Mouse (Mus musculus) ES-CJ7 (cell line): ENCODE measurements around the gene Nrros.

Experiments used
- DNase-seq: peaks from one replicate; pipeline ENCODE4 v3.0.0; 2011; ENCODE audit warnings: low read depth, low spot score

The Nrros gene

DNA sequence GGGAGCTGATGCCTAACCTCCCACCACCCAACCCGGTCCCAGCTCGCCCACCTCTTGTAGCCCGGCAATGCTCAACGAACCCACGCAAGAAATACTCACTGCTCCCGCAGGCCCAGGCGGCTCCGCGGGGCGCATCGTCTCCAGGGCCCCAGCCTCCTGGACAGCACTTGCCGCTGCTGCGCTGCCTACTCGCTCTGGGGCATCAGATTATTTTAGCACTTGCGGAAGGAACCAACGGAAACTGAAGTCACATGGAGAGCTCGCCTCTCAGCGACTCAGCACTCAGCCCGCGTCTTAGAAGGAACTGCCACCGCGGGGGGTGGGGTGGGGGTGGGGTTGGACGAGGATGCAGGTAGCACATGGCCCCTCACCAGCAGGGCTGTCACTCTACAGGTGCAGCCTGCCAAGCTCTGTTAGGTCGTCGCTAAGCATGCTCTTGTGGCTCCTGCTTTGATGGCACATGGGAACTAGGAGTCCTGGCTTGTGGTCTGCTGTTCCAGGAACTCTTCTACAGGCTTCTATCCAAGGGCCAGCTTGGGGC lies at the start of gene Nrros:
Gene Nrros (minus strand): TSS at position 314 of the 541 bp plus-strand sequence.
- peak; percentile 78 for DNase-seq

DNA sequence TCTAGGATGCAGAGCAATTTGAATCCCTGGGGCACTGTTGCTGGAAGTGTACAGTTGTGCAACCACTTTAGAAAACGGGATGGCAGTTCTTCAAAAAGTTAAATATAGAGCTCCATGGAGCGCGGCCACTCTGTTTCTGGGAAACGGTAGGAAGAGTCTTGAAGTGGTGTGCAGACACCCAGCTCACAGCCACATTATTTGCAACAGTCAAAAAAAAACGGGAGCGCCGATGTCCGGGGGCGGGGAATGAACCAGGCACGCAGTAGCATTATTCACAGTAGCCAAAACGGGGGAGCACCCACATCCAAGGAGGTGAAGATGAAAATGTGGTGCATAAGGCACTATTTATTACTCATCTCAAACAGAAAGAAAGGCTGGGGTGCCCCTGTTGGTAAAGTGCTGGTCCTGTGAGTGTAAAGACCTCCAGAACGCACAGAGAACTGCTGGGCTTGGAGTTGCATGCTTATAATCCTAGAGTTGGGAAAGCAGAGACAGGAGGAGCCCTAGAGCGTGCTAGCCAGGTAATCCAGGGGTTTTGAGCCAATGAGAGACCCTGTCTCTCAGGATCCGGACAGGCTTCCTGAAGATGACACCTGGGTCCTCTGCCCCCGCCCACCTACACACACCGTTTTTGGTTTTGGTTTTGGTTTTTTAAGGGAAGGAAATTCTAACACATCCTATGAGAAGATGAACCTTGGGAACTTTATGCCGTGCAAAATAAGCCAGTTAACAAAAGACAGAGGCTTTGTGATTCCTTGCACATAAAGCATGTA lies 49.6 kb upstream of the Nrros start:
- DNase-seq = peak; percentile 16

DNA sequence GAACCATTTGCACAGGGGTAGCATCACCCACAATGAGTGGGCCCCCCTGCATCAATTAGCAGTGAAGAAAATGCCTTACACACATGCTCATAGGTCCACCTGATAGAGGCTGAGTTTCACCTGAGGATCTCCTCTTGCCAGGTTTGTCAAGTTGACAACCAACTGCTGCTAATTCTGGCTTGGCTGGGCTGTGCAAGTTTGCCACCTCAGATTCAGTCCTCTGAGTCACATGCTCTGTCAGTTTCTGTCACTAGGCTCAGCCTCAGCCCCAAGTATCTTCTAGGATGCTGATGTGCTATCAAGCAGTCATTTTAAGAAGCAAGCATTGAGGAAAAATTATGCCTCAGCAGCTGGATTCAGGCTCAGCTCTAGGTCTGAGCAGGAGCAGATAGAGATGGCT lies 48.8 kb upstream of the Nrros start:
- no peak for DNase-seq

DNA sequence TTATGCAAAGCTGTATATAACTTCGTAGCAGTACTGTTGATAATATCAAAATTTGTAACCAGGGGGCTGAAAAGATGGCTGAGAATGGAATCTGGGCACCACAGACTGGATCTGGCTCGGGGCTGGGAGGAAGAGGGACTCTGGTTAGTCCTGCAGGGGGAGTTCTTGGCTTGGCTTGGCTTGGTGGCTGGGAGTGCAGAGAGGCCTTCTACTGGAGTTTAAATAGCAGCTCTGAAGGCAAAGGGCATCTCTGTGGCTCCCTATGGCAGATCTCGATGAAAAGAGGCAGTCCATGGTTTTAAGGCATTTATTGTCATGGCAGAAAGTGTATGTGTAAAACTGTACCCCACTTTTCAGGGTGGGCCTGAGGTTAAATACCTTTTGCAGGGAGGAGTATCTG lies 39.5 kb upstream of the Nrros start:
- peak; percentile 26 for DNase-seq

DNA sequence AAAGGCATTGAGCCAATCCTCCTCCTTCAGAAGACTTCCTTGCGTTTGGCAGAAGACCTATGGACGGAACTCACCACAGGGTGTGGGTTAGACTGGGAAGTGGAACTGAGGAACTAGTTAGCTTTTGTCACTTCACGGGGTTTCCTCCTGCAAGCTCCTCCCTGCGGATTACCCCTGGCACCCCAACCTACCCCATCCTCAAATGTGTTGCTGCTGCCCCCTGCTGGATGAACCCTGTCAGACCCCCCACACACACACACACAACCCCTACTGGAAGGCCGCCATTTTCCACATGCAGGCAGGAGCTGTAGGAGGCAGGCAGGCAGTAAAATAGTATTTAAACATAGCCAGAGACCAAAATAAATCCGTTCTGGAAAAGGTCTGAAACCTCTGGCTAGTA lies 37.3 kb upstream of the Nrros start:
- DNase-seq = peak; percentile 69

DNA sequence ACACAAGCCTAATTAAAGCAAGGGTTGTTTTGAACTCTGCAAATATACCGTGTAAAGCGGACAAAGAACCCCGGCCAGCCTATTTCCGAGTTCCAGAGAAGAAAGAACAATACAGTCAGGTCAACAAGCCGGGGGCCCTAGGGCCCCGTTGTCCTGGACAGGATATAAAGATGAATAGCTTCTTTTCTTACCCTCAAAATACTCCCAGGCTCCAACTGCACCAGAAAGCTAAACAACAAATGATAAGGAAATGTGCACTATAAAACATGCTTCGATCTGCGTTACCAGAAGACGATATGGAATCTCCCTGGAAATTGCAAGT lies 35.6 kb upstream of the Nrros start:
- no peak for DNase-seq

DNA sequence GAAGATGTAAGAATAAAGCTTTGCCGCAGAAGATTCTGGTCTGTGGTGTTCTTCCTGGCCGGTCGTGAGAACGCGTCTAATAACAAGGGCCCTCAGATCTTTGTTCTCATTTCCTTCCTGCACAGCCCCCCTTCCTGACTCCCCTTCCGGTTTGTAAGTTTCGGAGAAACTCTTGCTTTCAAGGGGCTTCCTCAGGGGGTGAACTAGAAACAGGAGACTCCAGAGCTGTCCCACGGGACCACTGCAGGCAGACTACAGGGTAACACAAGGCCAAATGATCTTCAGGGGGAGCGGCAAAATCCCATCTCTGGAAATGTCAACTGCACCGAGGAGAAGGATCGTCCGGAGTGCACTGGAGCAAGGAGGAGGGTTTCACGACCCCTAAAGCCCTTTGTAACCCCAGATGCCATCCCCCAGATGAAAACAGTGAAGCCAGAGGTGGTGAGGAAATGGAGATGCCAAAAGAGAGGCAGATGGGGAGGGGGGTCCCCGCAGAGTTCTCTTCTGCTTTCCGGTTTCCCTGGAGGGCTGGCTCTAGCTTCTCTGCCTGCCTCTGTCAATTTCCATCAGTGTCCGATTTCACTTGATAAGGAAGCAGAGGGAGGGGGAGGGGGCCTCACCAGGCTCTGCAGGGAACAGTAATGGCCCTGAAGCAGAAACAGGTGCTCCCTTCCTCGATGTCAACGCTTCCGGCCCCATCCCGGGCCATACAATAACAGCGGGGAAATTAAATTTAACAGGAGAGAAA lies 35.0 kb upstream of the Nrros start:
- DNase-seq = no peak

DNA sequence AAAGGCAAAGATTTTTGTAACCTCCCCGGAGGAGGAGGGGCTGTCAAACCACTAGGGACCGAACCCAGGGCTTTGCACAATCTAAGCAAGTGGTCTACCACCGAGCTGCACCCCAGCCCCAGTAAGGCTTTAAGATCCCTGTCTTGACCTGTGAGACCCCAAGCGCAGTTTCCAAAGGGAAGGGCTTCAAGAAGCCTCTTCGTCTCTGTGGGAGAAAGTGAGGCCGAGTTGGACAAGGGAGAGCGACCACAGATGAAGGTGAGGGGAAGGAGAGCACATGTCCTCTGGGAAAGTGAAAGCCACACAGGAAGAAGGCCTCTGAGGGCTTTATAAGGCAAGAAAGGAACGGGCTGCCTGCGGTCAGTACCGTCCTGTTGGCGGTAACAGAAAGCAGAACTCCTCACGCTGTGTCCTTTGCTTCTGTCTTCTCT lies 24.6 kb upstream of the Nrros start:
- DNase-seq = no peak

DNA sequence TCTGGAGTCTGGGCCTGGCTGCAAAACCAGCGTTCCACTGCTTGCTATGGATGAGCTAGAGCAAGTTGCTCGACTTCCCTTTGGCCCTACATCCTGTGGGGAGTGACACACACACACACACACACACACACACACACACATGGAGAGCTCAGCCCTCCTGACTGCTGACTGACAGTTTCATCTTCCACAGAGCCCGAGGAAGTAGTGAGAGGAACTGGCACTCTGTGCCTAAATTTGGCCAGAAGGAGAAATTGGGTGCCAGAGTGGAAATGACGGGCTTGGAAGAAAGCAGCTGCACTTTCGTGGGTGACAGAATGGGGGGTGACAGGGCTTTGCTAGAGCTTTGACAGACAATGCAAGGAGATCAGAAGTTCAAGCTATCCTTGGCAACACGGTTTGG lies 23.7 kb upstream of the Nrros start:
- DNase-seq = no peak

DNA sequence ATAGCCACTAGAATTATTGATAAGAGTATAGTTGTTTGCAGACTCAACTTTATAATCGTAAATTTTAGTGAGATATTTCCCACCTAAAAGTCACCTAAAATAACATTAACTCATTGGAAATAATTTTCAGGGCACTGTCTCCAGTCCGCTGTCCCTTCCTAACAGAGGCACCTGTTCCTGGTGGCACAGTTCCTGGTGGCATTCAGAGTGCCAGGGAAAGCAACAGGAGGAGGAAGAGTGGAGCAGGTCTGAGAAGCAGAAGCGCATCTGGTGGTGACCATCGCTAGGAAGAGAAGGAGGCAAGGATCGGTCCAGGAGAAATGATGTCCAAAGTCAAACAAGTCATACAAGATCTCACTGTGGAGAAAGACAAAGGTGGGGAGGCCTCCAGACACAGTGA lies 20.7 kb upstream of the Nrros start:
- no peak for DNase-seq

DNA sequence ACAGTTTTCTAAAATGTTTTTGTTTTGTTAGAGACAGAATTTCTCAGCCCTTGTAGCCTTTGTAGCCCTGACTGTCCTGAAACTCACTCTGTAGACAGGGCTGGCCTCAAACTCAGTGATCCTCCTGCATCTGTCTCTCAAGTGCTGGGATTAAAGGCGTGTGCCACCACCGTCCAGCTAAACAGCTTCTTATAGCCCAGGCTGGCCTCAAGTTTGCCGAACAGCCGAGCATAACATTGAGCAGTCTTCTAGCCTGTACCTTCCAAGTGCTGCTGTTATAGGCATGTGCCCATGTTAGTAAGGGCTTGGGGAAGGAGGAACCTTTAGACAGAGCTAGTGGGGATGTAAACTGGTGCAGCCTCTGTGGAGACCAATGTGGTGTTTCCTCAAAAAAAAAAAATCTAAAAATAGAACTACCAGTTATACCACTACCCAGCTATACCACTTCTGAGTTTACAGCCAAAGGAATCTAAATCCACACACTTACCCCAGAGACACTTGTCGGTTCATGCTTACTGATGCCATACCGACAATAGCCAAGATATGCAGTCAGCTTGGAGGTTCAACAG lies 14.0 kb upstream of the Nrros start, which contains the start of gene Bex6:
Gene Bex6 (plus strand): TSS at position 491 of the 569 bp plus-strand sequence.
- DNase-seq = no peak

DNA sequence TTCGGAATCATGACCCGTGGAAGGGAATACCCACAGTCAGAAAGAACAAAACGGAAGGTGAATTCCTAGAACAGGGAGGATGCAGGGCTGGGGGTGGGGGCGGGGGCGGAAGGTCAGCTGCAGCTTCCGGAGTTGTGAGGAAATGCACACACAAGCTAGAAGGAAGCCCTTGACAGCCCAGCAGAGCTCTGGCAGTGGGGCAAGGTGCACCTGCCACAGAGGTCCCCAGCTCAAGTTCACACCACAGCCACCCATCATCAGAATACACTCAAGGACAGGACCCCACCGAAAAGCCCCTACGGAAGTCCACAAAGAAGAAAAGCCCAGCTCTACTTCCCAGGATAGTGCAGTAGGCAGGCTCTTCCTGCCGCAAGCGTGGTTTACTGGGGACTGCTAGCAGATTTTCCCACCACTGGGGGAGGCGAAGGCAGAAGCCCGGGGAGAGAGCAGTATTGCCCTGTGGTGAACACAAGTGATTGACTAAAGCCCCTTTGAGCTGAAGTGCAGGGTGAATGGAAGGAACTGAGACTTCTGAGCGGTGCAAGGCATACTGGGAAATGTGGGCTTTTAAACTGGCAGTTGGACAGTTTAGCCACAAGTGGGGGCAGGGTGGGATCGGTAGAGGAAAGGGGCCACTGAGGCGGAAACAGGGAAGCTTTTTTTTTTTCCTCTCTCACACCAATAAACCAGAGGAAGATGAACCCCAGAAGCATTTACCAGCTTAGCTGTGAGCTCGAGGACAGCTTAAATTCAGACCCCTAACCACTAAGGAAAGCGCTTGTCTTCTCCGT lies 11.7 kb upstream of the Nrros start:
- peak; percentile 64 for DNase-seq

DNA sequence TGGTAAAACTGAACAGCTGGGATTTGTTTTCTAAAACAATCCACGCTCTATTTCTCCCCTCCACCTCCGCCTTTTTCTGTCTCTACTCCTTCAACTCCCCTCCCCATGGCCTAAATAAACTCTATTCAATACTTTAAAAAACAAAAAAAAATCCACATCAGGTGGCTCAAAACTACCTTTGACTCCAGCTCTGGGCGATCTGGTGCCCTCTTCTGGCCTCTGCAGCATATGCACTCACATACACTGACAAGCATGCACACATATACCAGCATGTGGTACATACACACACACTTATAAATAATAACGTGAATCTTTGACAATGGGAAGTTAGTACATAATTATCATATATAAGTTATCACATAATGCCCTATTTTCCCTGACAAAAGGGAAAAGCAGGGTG lies 9.6 kb upstream of the Nrros start:
- DNase-seq = peak; percentile 31

DNA sequence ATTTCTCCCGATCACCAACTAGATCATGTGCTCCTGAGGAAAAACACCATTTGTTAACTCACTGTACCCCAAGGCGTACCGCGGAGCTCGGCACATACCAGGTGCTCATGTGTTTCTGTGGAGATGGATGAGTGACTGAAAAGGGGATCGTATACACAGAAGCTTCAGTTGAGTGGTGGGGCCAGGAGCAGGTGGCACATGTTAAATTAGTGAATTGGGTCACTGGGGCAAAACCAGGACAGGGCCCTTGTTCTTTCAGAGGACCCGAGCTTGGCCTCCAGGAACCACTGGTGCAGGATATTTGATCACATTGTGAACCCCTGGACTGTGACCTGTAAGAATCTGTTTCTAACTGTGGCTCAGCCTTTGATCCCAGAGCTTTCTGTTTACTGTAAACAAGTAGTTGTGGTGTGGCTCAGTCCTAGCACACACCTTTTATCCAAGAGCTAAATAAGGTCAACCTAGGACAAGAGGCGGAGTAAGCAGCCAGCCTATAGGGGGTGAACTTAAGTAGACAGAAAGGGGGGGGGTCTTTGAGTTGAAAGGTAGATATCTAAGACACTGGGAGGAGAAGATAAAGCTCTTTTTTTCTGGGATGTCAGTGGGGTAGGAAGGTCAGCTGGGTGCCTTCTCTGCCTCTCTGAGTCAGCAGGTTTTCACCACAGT lies 9.1 kb upstream of the Nrros start:
- DNase-seq = no peak

DNA sequence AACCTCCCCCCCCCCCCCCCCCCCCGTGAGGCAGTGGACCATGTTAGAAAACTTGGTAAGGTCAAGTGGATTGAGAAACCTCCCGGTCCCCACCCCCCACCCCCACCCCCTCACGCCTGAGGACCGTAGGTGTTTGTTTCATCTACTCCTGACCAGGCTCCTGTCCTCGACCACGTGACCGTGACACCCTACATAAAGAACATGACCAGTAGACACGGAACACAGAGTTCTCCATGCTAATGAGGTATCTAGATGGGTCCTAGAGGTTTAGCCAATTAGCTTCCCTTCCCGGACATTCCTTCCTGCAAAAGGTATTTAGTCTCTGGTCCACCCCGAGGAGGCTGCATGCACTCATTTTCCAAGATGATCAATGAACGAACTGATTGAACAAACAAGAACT lies 8.0 kb upstream of the Nrros start:
- DNase-seq = no peak

DNA sequence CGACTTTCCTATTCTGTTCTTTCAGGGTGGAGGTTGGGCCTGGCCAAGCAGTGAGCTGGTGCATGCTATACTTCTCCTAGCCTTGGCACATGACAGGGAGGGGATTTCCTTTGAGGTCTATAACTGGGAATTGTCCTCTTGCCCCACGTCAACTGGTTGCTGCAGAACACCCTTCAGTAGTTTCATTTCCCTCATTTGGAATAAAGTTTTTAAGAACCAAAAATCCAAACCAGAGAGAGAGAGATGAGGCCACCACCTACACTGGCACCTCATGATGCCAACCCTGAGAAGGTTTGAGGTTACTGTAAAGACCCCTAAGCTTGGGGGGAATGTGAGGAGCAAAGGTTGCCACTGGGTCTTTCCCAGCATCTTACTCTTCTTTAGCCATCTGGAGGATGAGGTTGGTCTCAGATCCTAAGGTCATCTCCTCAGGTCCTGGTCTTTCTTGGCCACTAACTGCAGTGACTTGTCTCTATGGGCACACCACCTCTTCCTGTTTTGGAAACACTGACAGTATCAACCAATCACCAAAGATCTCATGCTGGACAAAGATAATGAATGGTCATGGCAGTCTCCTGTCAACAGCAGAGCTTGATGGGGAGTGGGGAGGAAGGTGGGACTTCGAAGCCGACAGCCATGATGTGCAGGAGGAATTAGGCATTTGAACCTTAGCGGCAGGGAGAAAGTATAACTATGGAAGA lies 5.8 kb upstream of the Nrros start:
- no peak for DNase-seq

DNA sequence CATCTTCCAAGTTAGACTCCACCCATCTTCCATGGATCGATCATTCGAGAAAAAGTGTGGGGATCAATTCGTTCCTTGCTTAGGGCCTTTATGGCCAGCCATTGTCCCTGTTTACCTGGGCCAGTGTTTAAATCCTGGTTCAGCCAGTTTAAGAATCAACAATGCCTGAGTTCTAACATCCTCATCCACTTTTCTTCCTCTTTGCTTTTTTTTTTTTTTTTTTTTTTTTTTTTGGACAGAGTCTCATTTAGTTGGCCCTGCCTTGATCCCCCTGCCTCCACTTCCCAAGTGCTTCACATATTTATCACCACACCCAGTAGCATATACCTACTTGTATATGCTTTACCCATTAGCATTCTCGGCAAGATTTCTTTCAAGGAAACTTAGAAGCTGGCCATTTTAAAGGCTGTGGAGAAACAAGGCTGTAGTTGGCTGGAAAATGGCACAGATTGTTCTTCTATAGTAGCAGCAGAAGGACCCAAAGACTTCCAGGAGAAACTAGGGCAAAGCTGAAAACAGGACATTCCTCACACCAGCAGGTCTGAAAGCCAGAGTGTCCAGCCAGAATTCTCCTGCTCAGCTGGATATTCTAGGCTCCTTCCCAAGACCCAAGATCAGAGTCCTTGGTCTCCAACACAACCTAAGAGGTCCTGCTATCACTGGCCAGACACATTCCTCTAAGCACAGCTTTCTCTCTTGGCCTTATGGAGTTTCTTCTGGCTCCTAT lies 2.6 kb upstream of the Nrros start:
- DNase-seq = no peak

DNA sequence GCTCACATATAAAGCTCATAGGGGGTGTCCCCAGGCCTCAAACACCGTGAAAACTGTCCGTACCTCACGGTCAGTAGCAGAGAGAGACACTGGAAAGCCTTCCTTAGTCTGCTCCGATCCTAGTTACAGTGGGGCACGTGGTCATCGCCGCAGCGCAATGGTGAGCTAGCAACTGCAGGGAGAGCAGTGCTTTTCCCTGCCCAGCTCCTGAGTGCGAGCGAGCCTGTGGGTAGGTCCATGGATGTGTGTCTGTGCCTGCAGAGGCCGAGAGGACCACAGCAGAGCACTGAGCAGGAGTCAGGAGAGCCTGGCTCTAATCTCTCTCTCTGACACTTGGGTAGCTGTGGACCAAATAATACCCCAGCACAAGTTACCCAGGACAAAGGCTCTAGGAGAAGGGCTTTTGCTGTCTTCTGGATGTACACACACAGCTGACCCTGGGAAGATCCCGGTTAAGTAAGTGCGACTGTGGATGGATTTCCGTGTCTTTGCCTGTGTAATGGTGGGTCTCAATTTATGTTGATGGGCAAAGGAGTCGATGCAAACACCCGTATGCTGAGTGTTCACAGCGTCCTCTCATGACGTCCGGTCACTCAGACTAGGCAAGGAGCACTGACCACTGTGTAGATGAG lies 882 bp downstream of the Nrros start:
- DNase-seq = no peak

DNA sequence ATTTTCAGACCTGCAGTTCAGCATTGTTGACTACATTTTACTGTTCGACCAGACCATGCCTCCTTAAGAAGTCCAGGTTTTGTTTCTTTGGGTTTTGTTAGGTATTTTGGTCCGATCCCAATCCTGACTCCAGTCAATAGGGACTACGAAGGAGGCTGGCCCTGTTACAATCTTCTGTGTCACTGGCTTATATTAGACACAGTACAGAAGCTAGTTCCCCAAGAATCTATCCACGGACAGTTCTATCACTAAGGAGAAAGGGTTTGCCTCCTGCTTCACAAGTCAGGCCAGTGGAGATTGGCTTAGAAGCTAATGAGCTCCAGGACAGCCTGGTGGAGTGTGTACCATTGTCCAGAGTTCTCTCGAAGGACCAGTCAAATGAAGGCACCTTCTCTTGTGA lies 1.5 kb downstream of the Nrros start:
- DNase-seq = no peak
